Mouse (Mus musculus) liver, embryonic 14.5 days (tissue): ENCODE measurements around the gene Traf7. TPM values are rescaled to one million over a fixed set of nuclear protein-coding genes. Genes with fewer than 3 reads are reported as not detected.

Experiments used
- ATAC-seq: fragments of 200-750 bp; cut with Nextera tagmentation; 2 replicates; pipeline ENCODE4 v1.8.0; 2017; ENCODE audit warnings: moderate number of reproducible peaks, mild to moderate bottlenecking, moderate library complexity; ENCODE audit not compliant: insufficient read depth
- DNase-seq, 3 experiments: peaks; one replicate each; pipeline ENCODE4 v3.0.0-alpha.2; 2012 to 2013; ENCODE audit warnings: low read depth in 3 of 3, low spot score in 3 of 3
- H3K27ac ChIP-seq: fragments of 300-500 bp; sonication (generic); 2 replicates; pipeline ENCODE4 v1.5.1; 2014; ENCODE audit warnings: moderate library complexity, mild to moderate bottlenecking, control low read depth, inconsistent platforms
- H3K27me3 ChIP-seq: fragments of 300-500 bp; sonication (generic); 2 replicates; pipeline ENCODE4 v1.6.1; 2014; ENCODE audit warnings: mild to moderate bottlenecking, low read length, moderate library complexity; ENCODE audit not compliant: control insufficient read depth, insufficient read depth
- H3K36me3 ChIP-seq: fragments of 300-500 bp; sonication (generic); replicated peaks from 2 replicates; pipeline ENCODE4 v1.6.1; 2014; ENCODE audit warnings: low read depth; ENCODE audit not compliant: control insufficient read depth, insufficient read depth
- H3K4me1 ChIP-seq, 2 experiments: fragments of 200-500 bp in 1 of 2; fragments of 300-500 bp in 1 of 2; sonication (generic) in 1 of 2; replicated peaks; 2 replicates each; pipeline ENCODE4 v1.6.1; 2012 to 2014; ENCODE audit warnings: antibody characterized with exemption in 1 of 2, inconsistent platforms in 1 of 2, low read length in 1 of 2; ENCODE audit not compliant: control insufficient read depth in 2 of 2, insufficient read depth in 2 of 2
- H3K4me2 ChIP-seq: fragments of 300-500 bp; sonication (generic); 2 replicates; pipeline ENCODE4 v1.6.1; 2014; ENCODE audit warnings: low read depth, mild to moderate bottlenecking, control low read depth, moderate library complexity
- H3K4me3 ChIP-seq, 2 experiments: fragments of 200-500 bp in 1 of 2; fragments of 300-500 bp in 1 of 2; sonication (generic) in 1 of 2; 2 replicates each; pipeline ENCODE4 v1.5.1; 2012 to 2014; ENCODE audit warnings: low read depth in 2 of 2, low read length in 2 of 2, mild to moderate bottlenecking in 2 of 2, control low read depth in 1 of 2, inconsistent platforms in 1 of 2, moderate library complexity in 1 of 2; ENCODE audit not compliant: insufficient read depth in 1 of 2
- H3K9ac ChIP-seq: fragments of 300-500 bp; sonication (generic); replicated peaks from 2 replicates; pipeline ENCODE4 v1.6.1; 2014; ENCODE audit warnings: mild to moderate bottlenecking, control low read depth, moderate library complexity
- H3K9me3 ChIP-seq: fragments of 300-500 bp; sonication (generic); 2 replicates; pipeline ENCODE4 v1.6.1; 2016; ENCODE audit warnings: low read length, mixed read lengths; ENCODE audit not compliant: control insufficient read depth
- CTCF ChIP-seq: IDR thresholded peaks from 2 replicates; pipeline ENCODE4 v1.5.1; 2016; ENCODE audit warnings: antibody characterized with exemption, low read depth, control low read depth
- EP300 ChIP-seq: IDR thresholded peaks from 2 replicates; pipeline ENCODE4 v1.6.1; 2016; ENCODE audit warnings: antibody characterized with exemption, low read depth
- WGBS: fragments of 180-500 bp; shearing (Covaris S2); extraction: QIAGEN DNeasy Blood & Tissue Kit; methylation state at CpG from one replicate; pipeline ENCODE4 v1.1.7; 2014; ENCODE audit not compliant: insufficient replicate concordance; 5-methylcytosine and 5-hydroxymethylcytosine counted together
- polyA plus RNA-seq, 2 experiments: library from polyadenylated mRNA; depleted of rRNA in 1 of 2; stranded (reverse) in 1 of 2; unstranded in 1 of 2; fragments of >200 nt; fragmentation: Nextera tagmentation in 1 of 2; extraction: Ambion mirVana in 1 of 2; gene quantifications; 2 replicates each; pipeline versions ENCODE4 v1.2.1 to v1.2.3; 2012 to 2014

Traf7 gene
- polyA plus RNA-seq, 2 experiments, result 25.6 to 64.2 TPM

- no peak for TF ChIP-seq EP300
- TF ChIP-seq CTCF, result peak; percentile 40
- Histone ChIP-seq H3K4me3 (no peak overlapping the region), H3K36me3 (no peaks in the 10 kb centered on the region), H3K9me3 (no peaks in the 10 kb centered on the region), H3K27ac (no peak overlapping the region), H3K9ac (no peak overlapping the region), H3K4me1 (no peaks in the 10 kb centered on the region), H3K27me3 (no peaks in the 10 kb centered on the region), H3K4me2 (no peak overlapping the region)
- ATAC-seq (peak; percentile 35; the same call in 1 of the 2 replicates), DNase-seq (no peak)
- WGBS, result 29% methylated on average over 6 of the region's 6 CpGs
Observed at GRCm38 (mm10) chr17:24463374-24464133, 64.2 kb downstream of the Traf7 start.

DNA sequence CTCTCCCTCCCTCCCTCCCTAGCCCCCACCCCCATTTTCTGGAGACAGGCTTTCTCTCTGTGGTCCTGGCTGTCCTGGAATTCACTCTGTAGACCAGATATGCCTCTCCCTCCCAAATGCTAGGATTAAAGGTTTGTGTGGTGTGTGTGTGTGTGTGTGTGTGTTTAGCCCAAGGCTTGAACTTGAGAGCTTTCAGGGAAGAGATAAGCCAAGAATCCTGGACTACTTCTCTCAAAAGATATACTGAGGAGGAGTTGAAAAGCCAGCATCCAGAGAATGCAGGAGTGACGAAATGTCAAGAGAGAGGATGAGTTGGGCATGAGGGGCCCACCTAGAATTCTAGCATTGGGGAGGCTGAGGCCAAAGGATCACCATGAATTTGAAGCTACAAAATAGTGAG lies 64.8 kb downstream of the Traf7 start:
- Histone ChIP-seq H3K9ac (no peak overlapping the region), H3K4me1 (no peaks in the 10 kb centered on the region), H3K36me3 (no peaks in the 10 kb centered on the region), H3K4me3 (no peak overlapping the region), H3K27me3 (no peaks in the 10 kb centered on the region), H3K27ac (no peak overlapping the region), H3K4me2 (no peak overlapping the region), H3K9me3 (no peaks in the 10 kb centered on the region)
- 71% methylated on average over 1 of the region's 1 CpGs for WGBS
- ATAC-seq, result no peak
- TF ChIP-seq CTCF, result no peak
- TF ChIP-seq EP300, result no peak
- DNase-seq, result no peak

DNA sequence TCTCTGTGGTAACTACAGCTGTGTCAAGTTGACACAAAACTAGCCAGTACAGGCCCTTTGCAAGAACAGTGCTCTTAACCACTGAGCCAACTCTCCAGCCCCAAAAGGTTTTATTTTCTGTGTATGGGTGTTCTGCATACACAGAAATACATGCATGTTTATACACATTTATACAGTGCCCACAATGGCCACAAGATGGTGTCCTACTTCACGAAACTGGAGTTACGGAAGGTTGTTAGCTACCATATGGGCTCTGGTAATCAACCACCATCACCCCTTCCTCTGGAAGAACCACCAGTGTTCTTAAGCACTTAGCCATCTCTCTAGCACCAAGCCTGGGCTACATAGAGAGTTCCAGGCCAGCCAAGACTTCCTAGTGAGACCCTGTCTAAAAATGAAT lies 66.2 kb downstream of the Traf7 start:
- H3K9me3 ChIP-seq, result no peaks in the 10 kb centered on the region
- WGBS, result 39% methylated on average over 2 of the region's 2 CpGs
- H3K4me2 ChIP-seq, result no peak overlapping the region
- no peak overlapping the region for H3K27ac ChIP-seq
- no peak overlapping the region for H3K4me3 ChIP-seq
- no peaks in the 10 kb centered on the region for H3K4me1 ChIP-seq
- peak; percentile 62 for TF ChIP-seq CTCF
- TF ChIP-seq EP300, result no peak
- no peak overlapping the region for H3K9ac ChIP-seq
- DNase-seq (no peak), ATAC-seq (no peak)
- no peaks in the 10 kb centered on the region for H3K36me3 ChIP-seq
- no peaks in the 10 kb centered on the region for H3K27me3 ChIP-seq

Other genes with a start within 250 kb of the Traf7 start
- gene Abca17, start 176.9 kb downstream of the Traf7 start, polyA plus RNA-seq (2012; rRNA removed), result 0.04 TPM in 1 of 2 replicates, not detected in the other
- gene Abca17, start 176.9 kb downstream of the Traf7 start, polyA plus RNA-seq (2014; fragmentation: Nextera tagmentation; extraction: Ambion mirVana), result not detected in 2 replicates
- 14.4 and 14.8 TPM in 2 replicates for gene Abca3, start 176.0 kb downstream of the Traf7 start, polyA plus RNA-seq (2012; rRNA removed)
- gene Abca3, start 176.0 kb downstream of the Traf7 start, polyA plus RNA-seq (2014; fragmentation: Nextera tagmentation; extraction: Ambion mirVana), result 12.5 and 14.4 TPM in 2 replicates
- gene Rnps1, start 113.4 kb downstream of the Traf7 start, polyA plus RNA-seq (2012; rRNA removed), result 91.5 and 114 TPM in 2 replicates
- 90.6 and 96.3 TPM in 2 replicates for gene Rnps1, start 113.4 kb downstream of the Traf7 start, polyA plus RNA-seq (2014; fragmentation: Nextera tagmentation; extraction: Ambion mirVana)
- 42.3 and 48.3 TPM in 2 replicates for gene Eci1, start 101.3 kb downstream of the Traf7 start, polyA plus RNA-seq (2012; rRNA removed)
- gene Eci1, start 101.3 kb downstream of the Traf7 start, polyA plus RNA-seq (2014; fragmentation: Nextera tagmentation; extraction: Ambion mirVana), result 56.4 and 64.7 TPM in 2 replicates
- gene Dnase1l2, start 84.8 kb downstream of the Traf7 start, polyA plus RNA-seq (2012; rRNA removed), result 2.1 and 2.3 TPM in 2 replicates
- gene Dnase1l2, start 84.8 kb downstream of the Traf7 start, polyA plus RNA-seq (2014; fragmentation: Nextera tagmentation; extraction: Ambion mirVana), result 0.14 and 0.46 TPM in 2 replicates
- 17.1 and 19.9 TPM in 2 replicates for gene E4f1, start 57.6 kb downstream of the Traf7 start, polyA plus RNA-seq (2012; rRNA removed)
- 4.5 and 5.0 TPM in 2 replicates for gene E4f1, start 57.6 kb downstream of the Traf7 start, polyA plus RNA-seq (2014; fragmentation: Nextera tagmentation; extraction: Ambion mirVana)
- gene Pgp, start 57.5 kb downstream of the Traf7 start, polyA plus RNA-seq (2012; rRNA removed), result 37.9 and 38.2 TPM in 2 replicates
- 70.4 and 76.7 TPM in 2 replicates for gene Pgp, start 57.5 kb downstream of the Traf7 start, polyA plus RNA-seq (2014; fragmentation: Nextera tagmentation; extraction: Ambion mirVana)
- gene Bricd5, start 54.1 kb downstream of the Traf7 start, polyA plus RNA-seq (2012; rRNA removed), result 0.29 and 0.30 TPM in 2 replicates
- gene Bricd5, start 54.1 kb downstream of the Traf7 start, polyA plus RNA-seq (2014; fragmentation: Nextera tagmentation; extraction: Ambion mirVana), result 0.23 TPM in 1 of 2 replicates, not detected in the other
- 13.5 and 18.5 TPM in 2 replicates for gene Mlst8, start 48.9 kb downstream of the Traf7 start, polyA plus RNA-seq (2012; rRNA removed)
- gene Mlst8, start 48.9 kb downstream of the Traf7 start, polyA plus RNA-seq (2014; fragmentation: Nextera tagmentation; extraction: Ambion mirVana), result 9.6 and 11.2 TPM in 2 replicates
- 0.09 and 0.11 TPM in 2 replicates for gene Caskin1, start 39.3 kb downstream of the Traf7 start, polyA plus RNA-seq (2012; rRNA removed)
- gene Caskin1, start 39.3 kb downstream of the Traf7 start, polyA plus RNA-seq (2014; fragmentation: Nextera tagmentation; extraction: Ambion mirVana), result 0.08 TPM in 2 replicates
- gene Rab26, start 6.3 kb upstream of the Traf7 start, polyA plus RNA-seq (2012; rRNA removed), result 0.21 and 0.28 TPM in 2 replicates
- gene Rab26, start 6.3 kb upstream of the Traf7 start, polyA plus RNA-seq (2014; fragmentation: Nextera tagmentation; extraction: Ambion mirVana), result 0.95 and 1.0 TPM in 2 replicates
- 3.4 and 4.0 TPM in 2 replicates for gene Pkd1, start 21.9 kb upstream of the Traf7 start, polyA plus RNA-seq (2012; rRNA removed)
- 1.8 and 2.9 TPM in 2 replicates for gene Pkd1, start 21.9 kb upstream of the Traf7 start, polyA plus RNA-seq (2014; fragmentation: Nextera tagmentation; extraction: Ambion mirVana)
- 17.0 and 21.4 TPM in 2 replicates for gene Tsc2, start 104.7 kb upstream of the Traf7 start, polyA plus RNA-seq (2012; rRNA removed)
- 17.6 and 23.8 TPM in 2 replicates for gene Tsc2, start 104.7 kb upstream of the Traf7 start, polyA plus RNA-seq (2014; fragmentation: Nextera tagmentation; extraction: Ambion mirVana)
- 6.2 and 6.6 TPM in 2 replicates for gene Nthl1, start 104.7 kb upstream of the Traf7 start, polyA plus RNA-seq (2012; rRNA removed)
- 5.9 and 6.1 TPM in 2 replicates for gene Nthl1, start 104.7 kb upstream of the Traf7 start, polyA plus RNA-seq (2014; fragmentation: Nextera tagmentation; extraction: Ambion mirVana)
- 5.5 and 5.7 TPM in 2 replicates for gene Slc9a3r2, start 122.4 kb upstream of the Traf7 start, polyA plus RNA-seq (2012; rRNA removed)
- 8.1 and 9.9 TPM in 2 replicates for gene Slc9a3r2, start 122.4 kb upstream of the Traf7 start, polyA plus RNA-seq (2014; fragmentation: Nextera tagmentation; extraction: Ambion mirVana)
- 0.27 TPM in 1 of 2 replicates, not detected in the other for gene Npw, start 130.5 kb upstream of the Traf7 start, polyA plus RNA-seq (2012; rRNA removed)
- gene Npw, start 130.5 kb upstream of the Traf7 start, polyA plus RNA-seq (2014; fragmentation: Nextera tagmentation; extraction: Ambion mirVana), result 0.29 TPM in 1 of 2 replicates, not detected in the other
- 21.3 and 23.8 TPM in 2 replicates for gene Zfp598, start 141.7 kb upstream of the Traf7 start, polyA plus RNA-seq (2012; rRNA removed)
- gene Zfp598, start 141.7 kb upstream of the Traf7 start, polyA plus RNA-seq (2014; fragmentation: Nextera tagmentation; extraction: Ambion mirVana), result 10.7 and 14.5 TPM in 2 replicates
- 0.06 and 0.14 TPM in 2 replicates for gene Syngr3, start 162.0 kb upstream of the Traf7 start, polyA plus RNA-seq (2012; rRNA removed)
- gene Syngr3, start 162.0 kb upstream of the Traf7 start, polyA plus RNA-seq (2014; fragmentation: Nextera tagmentation; extraction: Ambion mirVana), result 0.08 TPM in 1 of 2 replicates, not detected in the other
- gene Gfer, start 168.2 kb upstream of the Traf7 start, polyA plus RNA-seq (2012; rRNA removed), result 13.9 and 19.5 TPM in 2 replicates
- 30.2 and 32.3 TPM in 2 replicates for gene Gfer, start 168.2 kb upstream of the Traf7 start, polyA plus RNA-seq (2014; fragmentation: Nextera tagmentation; extraction: Ambion mirVana)
- 0.87 and 0.97 TPM in 2 replicates for gene Noxo1, start 168.3 kb upstream of the Traf7 start, polyA plus RNA-seq (2012; rRNA removed)
- gene Noxo1, start 168.3 kb upstream of the Traf7 start, polyA plus RNA-seq (2014; fragmentation: Nextera tagmentation; extraction: Ambion mirVana), result 0.25 and 0.30 TPM in 2 replicates
- 20.5 and 26.8 TPM in 2 replicates for gene Tbl3, start 179.7 kb upstream of the Traf7 start, polyA plus RNA-seq (2012; rRNA removed)
- 31.3 and 33.4 TPM in 2 replicates for gene Tbl3, start 179.7 kb upstream of the Traf7 start, polyA plus RNA-seq (2014; fragmentation: Nextera tagmentation; extraction: Ambion mirVana)
- 0.11 and 0.29 TPM in 2 replicates for gene Rnf151, start 190.1 kb upstream of the Traf7 start, polyA plus RNA-seq (2012; rRNA removed)
- not detected in 2 replicates for gene Rnf151, start 190.1 kb upstream of the Traf7 start, polyA plus RNA-seq (2014; fragmentation: Nextera tagmentation; extraction: Ambion mirVana)
- gene Rps2, start 190.2 kb upstream of the Traf7 start, polyA plus RNA-seq (2012; rRNA removed), result 2,096 and 2,246 TPM in 2 replicates
- gene Rps2, start 190.2 kb upstream of the Traf7 start, polyA plus RNA-seq (2014; fragmentation: Nextera tagmentation; extraction: Ambion mirVana), result 1,219 and 1,250 TPM in 2 replicates
- 84.0 and 162 TPM in 2 replicates for gene Ndufb10, start 196.5 kb upstream of the Traf7 start, polyA plus RNA-seq (2012; rRNA removed)
- 207 and 216 TPM in 2 replicates for gene Ndufb10, start 196.5 kb upstream of the Traf7 start, polyA plus RNA-seq (2014; fragmentation: Nextera tagmentation; extraction: Ambion mirVana)
- 0.03 TPM in 1 of 2 replicates, not detected in the other for gene Rpl3l, start 199.9 kb upstream of the Traf7 start, polyA plus RNA-seq (2012; rRNA removed)
- gene Rpl3l, start 199.9 kb upstream of the Traf7 start, polyA plus RNA-seq (2014; fragmentation: Nextera tagmentation; extraction: Ambion mirVana), result not detected in 2 replicates
- 18.3 and 25.4 TPM in 2 replicates for gene Msrb1, start 208.7 kb upstream of the Traf7 start, polyA plus RNA-seq (2012; rRNA removed)
- gene Msrb1, start 208.7 kb upstream of the Traf7 start, polyA plus RNA-seq (2014; fragmentation: Nextera tagmentation; extraction: Ambion mirVana), result 28.8 and 28.9 TPM in 2 replicates
- 0.03 and 0.06 TPM in 2 replicates for gene Hs3st6, start 225.1 kb upstream of the Traf7 start, polyA plus RNA-seq (2012; rRNA removed)
- not detected in 2 replicates for gene Hs3st6, start 225.1 kb upstream of the Traf7 start, polyA plus RNA-seq (2014; fragmentation: Nextera tagmentation; extraction: Ambion mirVana)